Mouse (Mus musculus): ENCODE data around the gene Rasgrp3. TPM values are rescaled to one million over a fixed set of nuclear protein-coding genes. Genes with fewer than 3 reads are reported as not detected.

Gene Rasgrp3
- polyA plus RNA-seq, 1 experiment: 0.46 TPM

DNA sequence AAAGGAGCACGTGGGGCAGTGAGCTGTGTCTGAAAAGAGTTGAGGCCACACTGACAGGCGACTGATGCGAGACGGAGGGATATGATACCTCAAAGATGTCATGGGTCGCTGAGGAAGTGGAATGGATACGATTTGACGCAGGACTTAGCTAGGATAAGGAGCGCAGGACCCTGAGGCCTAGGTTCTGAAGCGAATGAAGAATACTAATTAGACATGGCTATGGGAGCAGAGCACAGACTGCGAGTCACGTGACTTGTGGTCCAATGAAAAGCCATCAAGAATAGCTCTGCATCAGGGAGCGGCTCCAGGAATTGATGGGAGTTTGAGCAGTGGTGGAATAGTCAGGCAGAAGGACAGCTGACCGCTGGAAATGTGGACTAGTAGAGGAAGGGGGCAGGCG lies 3.4 kb downstream of the Rasgrp3 start:
- Histone ChIP-seq H3K4me3 (no peak overlapping the region), H3K27me3 (ENCODE audit: control insufficient read depth, insufficient read depth, insufficient read length) (no peaks in the 10 kb centered on the region), H3K4me2 (ENCODE audit: low read depth) (no peak overlapping the region), H3K79me2 (ENCODE audit: control insufficient read depth, insufficient read depth) (no peaks in the 10 kb centered on the region), H3K36me3 (ENCODE audit: control insufficient read depth, insufficient read depth) (no peaks in the 10 kb centered on the region), H3ac (ENCODE audit: control insufficient read depth, insufficient read length) (no peak overlapping the region)
- no peak for TF ChIP-seq MYOG (IDR thresholded peaks at IDR 0.05; ENCODE audit: control insufficient read depth in 1 of 3, insufficient read depth in 1 of 3, insufficient read length in 2 of 3, low read depth in 2 of 3)
- TF ChIP-seq MYOD1 (IDR thresholded peaks at IDR 0.05; ENCODE audit: control insufficient read depth in 1 of 3, insufficient read length in 2 of 3, low read depth in 2 of 3): no peak
- no peak for TF ChIP-seq MAX (IDR thresholded peaks at IDR 0.05; ENCODE audit: low read depth)
- no peak for TF ChIP-seq USF1 (IDR thresholded peaks at IDR 0.05; ENCODE audit: low read depth)
- no peak for TF ChIP-seq POLR2AphosphoS2 (IDR thresholded peaks at IDR 0.05; ENCODE audit: insufficient read length, low read depth)
- no peak for TF ChIP-seq REST (IDR thresholded peaks at IDR 0.05; ENCODE audit: insufficient read depth, insufficient read length)
- TF ChIP-seq CEBPB (IDR thresholded peaks at IDR 0.05; ENCODE audit: insufficient read depth, poor library complexity, severe bottlenecking): no peak
- no peak for TF ChIP-seq POLR2A (IDR thresholded peaks at IDR 0.05; ENCODE audit: insufficient read length, low read depth)
- TF ChIP-seq SRF (IDR thresholded peaks at IDR 0.05; ENCODE audit: control insufficient read depth, insufficient read length, low read depth): no peak
- no peak for TF ChIP-seq TCF12 (IDR thresholded peaks at IDR 0.05; ENCODE audit: insufficient read depth, poor library complexity, severe bottlenecking)
- no peak for TF ChIP-seq TCF3 (IDR thresholded peaks at IDR 0.05; ENCODE audit: insufficient read length, low read depth)
- TF ChIP-seq E2F4 (IDR thresholded peaks at IDR 0.05; ENCODE audit: insufficient read depth): no peak

- no peak overlapping the region for H3K4me3 ChIP-seq
- H3K36me3 ChIP-seq (ENCODE audit: control insufficient read depth, insufficient read depth): no peaks in the 10 kb centered on the region
- H3K4me2 ChIP-seq (ENCODE audit: low read depth): no peak overlapping the region
- H3ac ChIP-seq (ENCODE audit: control insufficient read depth, insufficient read length): no peak overlapping the region
- H3K27me3 ChIP-seq (ENCODE audit: control insufficient read depth, insufficient read depth, insufficient read length): no peaks in the 10 kb centered on the region
- no peak for TF ChIP-seq MYOD1 (IDR thresholded peaks at IDR 0.05; ENCODE audit: control insufficient read depth in 1 of 3, insufficient read length in 2 of 3, low read depth in 2 of 3)
- no peak for TF ChIP-seq TCF12 (IDR thresholded peaks at IDR 0.05; ENCODE audit: insufficient read depth, poor library complexity, severe bottlenecking)
- TF ChIP-seq CEBPB (IDR thresholded peaks at IDR 0.05; ENCODE audit: insufficient read depth, poor library complexity, severe bottlenecking): no peak
- TF ChIP-seq POLR2AphosphoS2 (IDR thresholded peaks at IDR 0.05; ENCODE audit: insufficient read length, low read depth): no peak
- TF ChIP-seq USF1 (IDR thresholded peaks at IDR 0.05; ENCODE audit: low read depth): no peak
- TF ChIP-seq MYOG (IDR thresholded peaks at IDR 0.05; ENCODE audit: control insufficient read depth in 1 of 3, insufficient read depth in 1 of 3, insufficient read length in 2 of 3, low read depth in 2 of 3): no peak
- TF ChIP-seq REST (IDR thresholded peaks at IDR 0.05; ENCODE audit: insufficient read depth, insufficient read length): no peak
- no peak for TF ChIP-seq E2F4 (IDR thresholded peaks at IDR 0.05; ENCODE audit: insufficient read depth)
- H3K79me2 ChIP-seq (ENCODE audit: control insufficient read depth, insufficient read depth): no peaks in the 10 kb centered on the region
These were observed 4.9 kb downstream of the Rasgrp3 start for GRCm38 (mm10) chr17:75440619-75441018.

DNA sequence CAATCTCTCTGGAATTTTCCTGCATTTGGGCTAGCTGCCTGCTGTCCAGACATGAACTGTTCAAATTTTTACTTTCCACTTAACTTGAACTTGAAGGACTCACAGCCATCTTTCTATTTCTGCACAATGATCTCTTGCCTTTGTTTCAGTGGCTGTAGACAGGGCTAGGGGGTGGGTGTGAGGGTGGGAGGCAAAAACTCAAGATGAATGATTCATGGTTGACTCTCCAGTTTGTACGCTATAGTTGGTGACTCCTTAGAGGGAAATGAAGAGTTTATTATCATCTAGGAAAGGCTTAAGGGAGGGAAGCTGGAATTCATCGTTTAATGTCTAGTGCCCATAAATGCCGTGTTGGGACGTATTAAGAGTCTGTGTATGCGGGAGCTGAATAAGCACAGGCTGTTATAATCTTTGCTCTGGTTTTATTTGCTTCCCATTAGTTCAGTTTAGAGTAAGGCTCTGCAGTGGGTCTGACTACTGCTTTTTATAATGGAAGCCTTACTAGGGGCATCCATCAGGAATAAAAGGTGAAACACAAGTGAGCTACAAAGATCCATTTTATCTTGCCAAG lies 5.6 kb downstream of the Rasgrp3 start:
- H3ac ChIP-seq (ENCODE audit: control insufficient read depth, insufficient read length): no peak overlapping the region
- TF ChIP-seq POLR2AphosphoS2 (IDR thresholded peaks at IDR 0.05; ENCODE audit: insufficient read length, low read depth): no peak
- H3K36me3 ChIP-seq (ENCODE audit: control insufficient read depth, insufficient read depth): no peaks in the 10 kb centered on the region
- no peak overlapping the region for H3K4me2 ChIP-seq (ENCODE audit: low read depth)
- no peak overlapping the region for H3K4me3 ChIP-seq
- H3K27me3 ChIP-seq (ENCODE audit: control insufficient read depth, insufficient read depth, insufficient read length): no peaks in the 10 kb centered on the region
- H3K79me2 ChIP-seq (ENCODE audit: control insufficient read depth, insufficient read depth): no peaks in the 10 kb centered on the region

GRCm38 (mm10) chr17:75442352-75442751 lies 6.7 kb downstream of the Rasgrp3 start:
- no peak overlapping the region for H3K4me3 ChIP-seq
- no peaks in the 10 kb centered on the region for H3K36me3 ChIP-seq (ENCODE audit: control insufficient read depth, insufficient read depth)
- H3ac ChIP-seq (ENCODE audit: control insufficient read depth, insufficient read length): no peak overlapping the region
- TF ChIP-seq REST (IDR thresholded peaks at IDR 0.05; ENCODE audit: insufficient read depth, insufficient read length) (no peak), SRF (IDR thresholded peaks at IDR 0.05; ENCODE audit: control insufficient read depth, insufficient read length, low read depth) (no peak), E2F4 (IDR thresholded peaks at IDR 0.05; ENCODE audit: insufficient read depth) (no peak), USF1 (IDR thresholded peaks at IDR 0.05; ENCODE audit: low read depth) (no peak), CEBPB (IDR thresholded peaks at IDR 0.05; ENCODE audit: insufficient read depth, poor library complexity, severe bottlenecking) (no peak), TCF3 (IDR thresholded peaks at IDR 0.05; ENCODE audit: insufficient read length, low read depth) (no peak), MYOD1 (IDR thresholded peaks at IDR 0.05; ENCODE audit: control insufficient read depth in 1 of 3, insufficient read length in 2 of 3, low read depth in 2 of 3) (no peak), POLR2A (IDR thresholded peaks at IDR 0.05; ENCODE audit: insufficient read length, low read depth) (no peak), TCF12 (IDR thresholded peaks at IDR 0.05; ENCODE audit: insufficient read depth, poor library complexity, severe bottlenecking) (no peak), POLR2AphosphoS2 (IDR thresholded peaks at IDR 0.05; ENCODE audit: insufficient read length, low read depth) (no peak), MYOG (IDR thresholded peaks at IDR 0.05; ENCODE audit: control insufficient read depth in 1 of 3, insufficient read depth in 1 of 3, insufficient read length in 2 of 3, low read depth in 2 of 3) (no peak), MAX (IDR thresholded peaks at IDR 0.05; ENCODE audit: low read depth) (no peak)
- H3K79me2 ChIP-seq (ENCODE audit: control insufficient read depth, insufficient read depth): no peaks in the 10 kb centered on the region
- no peak overlapping the region for H3K4me2 ChIP-seq (ENCODE audit: low read depth)
- H3K27me3 ChIP-seq (ENCODE audit: control insufficient read depth, insufficient read depth, insufficient read length): no peaks in the 10 kb centered on the region

GRCm38 (mm10) chr17:75443064-75443621 lies 7.4 kb downstream of the Rasgrp3 start:
- Histone ChIP-seq H3K79me2 (ENCODE audit: control insufficient read depth, insufficient read depth) (no peaks in the 10 kb centered on the region), H3K36me3 (ENCODE audit: control insufficient read depth, insufficient read depth) (no peaks in the 10 kb centered on the region), H3K4me3 (no peak overlapping the region), H3K27me3 (ENCODE audit: control insufficient read depth, insufficient read depth, insufficient read length) (no peaks in the 10 kb centered on the region), H3K4me2 (ENCODE audit: low read depth) (peak overlapping the region; percentile 24), H3ac (ENCODE audit: control insufficient read depth, insufficient read length) (no peak overlapping the region)
- TF ChIP-seq REST (IDR thresholded peaks at IDR 0.05; ENCODE audit: insufficient read depth, insufficient read length) (no peak), E2F4 (IDR thresholded peaks at IDR 0.05; ENCODE audit: insufficient read depth) (no peak), MYOG (IDR thresholded peaks at IDR 0.05; ENCODE audit: control insufficient read depth in 1 of 3, insufficient read depth in 1 of 3, insufficient read length in 2 of 3, low read depth in 2 of 3) (no peak), CEBPB (IDR thresholded peaks at IDR 0.05; ENCODE audit: insufficient read depth, poor library complexity, severe bottlenecking) (no peak), MAX (IDR thresholded peaks at IDR 0.05; ENCODE audit: low read depth) (no peak), POLR2AphosphoS2 (IDR thresholded peaks at IDR 0.05; ENCODE audit: insufficient read length, low read depth) (no peak), TCF3 (IDR thresholded peaks at IDR 0.05; ENCODE audit: insufficient read length, low read depth) (no peak), USF1 (IDR thresholded peaks at IDR 0.05; ENCODE audit: low read depth) (no peak), TCF12 (IDR thresholded peaks at IDR 0.05; ENCODE audit: insufficient read depth, poor library complexity, severe bottlenecking) (no peak), SRF (IDR thresholded peaks at IDR 0.05; ENCODE audit: control insufficient read depth, insufficient read length, low read depth) (no peak)
